Mouse (Mus musculus): ENCODE data around the gene B9d1.

Gene B9d1

DNA sequence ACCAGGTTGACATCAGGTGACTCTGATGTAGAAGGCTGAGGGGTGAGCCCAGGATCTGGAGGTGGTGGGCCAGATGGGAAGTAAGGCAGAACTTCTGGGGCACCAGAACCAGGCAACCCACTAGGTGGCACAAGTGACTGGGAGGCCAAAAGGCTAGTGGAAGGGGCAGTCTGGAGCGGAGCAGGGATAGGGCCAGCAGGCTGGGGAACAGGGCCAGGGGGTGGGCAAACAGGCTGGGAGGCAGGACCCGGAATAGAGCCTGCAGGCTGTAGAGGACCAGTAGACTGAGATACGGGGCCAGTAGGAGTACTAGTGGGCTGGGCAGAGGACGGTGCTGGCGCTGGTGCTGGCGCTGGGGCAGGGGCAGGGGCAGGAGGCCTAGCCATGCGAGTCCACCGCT is 15.1 kb upstream of the B9d1 start:
- no peak for DNase-seq

DNA sequence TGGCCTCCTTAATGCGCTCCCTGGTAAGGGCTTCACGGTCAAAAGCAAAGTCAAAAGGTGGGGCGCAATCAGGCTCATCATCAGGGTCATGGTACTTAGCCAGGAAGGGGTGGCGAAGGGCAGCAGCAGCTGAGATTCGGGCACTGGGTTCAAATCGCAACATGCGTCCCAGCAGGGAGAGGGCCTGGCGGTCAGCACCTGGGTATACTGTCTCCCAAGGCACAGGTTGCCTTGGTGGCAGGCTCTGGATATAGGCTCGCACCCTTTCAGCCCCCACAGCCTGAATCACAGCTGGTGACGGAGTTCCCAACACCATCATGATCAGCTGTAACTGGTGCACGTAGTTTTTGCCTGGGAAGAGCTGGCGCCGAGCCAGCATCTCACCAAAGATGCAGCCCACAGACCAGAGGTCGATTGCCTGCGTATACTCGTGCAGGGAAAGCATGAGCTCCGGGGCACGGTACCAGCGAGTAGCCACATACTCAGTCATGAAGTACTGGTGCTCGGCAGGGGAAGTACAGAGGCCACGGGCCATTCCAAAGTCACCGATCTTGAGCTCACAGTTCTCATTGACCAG is 13.9 kb upstream of the B9d1 start:
- DNase-seq: no peak

GRCm38 (mm10) chr11:61492749-61493401 is 12.1 kb upstream of the B9d1 start:
- DNase-seq: no peak

DNA sequence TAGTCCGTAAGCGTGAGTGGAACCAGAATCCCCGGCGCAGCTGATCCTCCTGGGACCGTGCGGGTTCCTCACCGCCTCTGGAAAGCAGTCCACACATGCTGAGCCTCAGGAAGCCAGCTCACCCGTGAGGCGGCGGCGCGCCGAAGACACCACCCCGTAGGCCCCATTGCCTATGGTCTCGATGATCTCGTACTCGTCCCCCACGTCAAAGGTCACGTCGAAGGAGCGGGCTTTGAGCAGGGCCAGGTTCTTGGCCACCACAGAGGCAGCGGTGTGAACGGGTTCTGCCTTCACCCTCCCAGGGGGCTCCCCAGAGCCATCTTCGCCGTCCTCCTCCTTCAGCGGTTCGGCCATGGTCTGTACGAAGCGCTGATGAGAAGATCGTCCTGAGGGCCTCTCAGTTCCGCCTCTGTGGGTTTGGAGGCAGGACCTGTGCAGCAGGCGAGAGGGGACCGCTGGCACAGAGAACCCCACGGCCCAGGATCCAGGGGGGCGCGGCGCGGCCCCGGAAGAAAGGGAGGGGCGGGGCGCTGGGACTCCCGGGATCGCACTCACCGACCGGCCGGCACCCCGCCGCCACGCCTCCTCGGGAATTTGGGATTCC is 11.3 kb upstream of the B9d1 start:
- DNase-seq: peak; percentile 44

DNA sequence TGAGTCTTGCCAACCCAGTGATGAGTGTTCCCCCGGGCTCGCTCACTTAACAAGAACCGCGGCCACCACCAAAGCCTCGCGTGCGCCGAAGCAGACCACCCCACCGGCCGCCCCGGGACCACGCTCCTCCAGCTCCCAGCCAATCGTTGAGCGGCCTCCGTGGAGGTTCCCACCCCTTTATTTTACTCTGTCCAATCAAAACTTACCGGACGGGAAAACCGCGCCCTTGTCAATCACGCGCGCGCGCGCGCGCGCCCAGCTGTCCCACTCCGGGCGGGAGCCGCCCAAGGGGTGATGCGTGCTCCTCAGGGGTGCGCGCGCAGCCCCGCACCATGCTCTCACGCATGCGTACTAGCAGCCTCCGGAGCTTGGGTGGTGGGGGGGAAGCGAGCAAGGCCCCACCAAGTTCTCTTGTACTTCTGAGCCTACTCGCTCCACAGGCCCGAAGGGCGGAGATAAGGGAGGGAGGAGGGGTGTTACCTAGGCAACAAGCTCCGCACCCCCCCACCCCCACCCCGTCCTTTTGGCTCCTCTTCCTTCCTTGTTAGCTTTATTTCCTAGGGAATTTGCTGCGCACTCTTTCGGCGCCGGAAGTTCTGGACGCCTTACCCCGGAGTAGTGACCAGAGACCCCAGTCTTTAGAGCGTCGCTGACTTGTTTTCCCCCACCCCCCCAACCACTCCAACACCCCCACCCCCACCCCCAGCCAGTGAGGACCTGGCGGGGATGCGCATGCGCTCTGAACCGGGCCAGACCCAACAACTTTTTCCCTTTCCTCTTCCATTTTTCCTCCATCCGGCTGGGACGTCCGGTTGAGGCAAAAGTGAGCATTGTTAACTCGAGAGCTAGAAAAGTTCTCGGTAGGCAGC is 10.6 kb upstream of the B9d1 start, which contains the start of gene Mapk7:
Mapk7 (minus strand) TSS at position 278 of the 869 bp plus-strand sequence.
- peak; percentile 99 for DNase-seq

GRCm38 (mm10) chr11:61495528-61495927 is 9.4 kb upstream of the B9d1 start:
- DNase-seq: no peak

- no peak for DNase-seq
Observed at GRCm38 (mm10) chr11:61497490-61497889, 7.5 kb upstream of the B9d1 start.

DNA sequence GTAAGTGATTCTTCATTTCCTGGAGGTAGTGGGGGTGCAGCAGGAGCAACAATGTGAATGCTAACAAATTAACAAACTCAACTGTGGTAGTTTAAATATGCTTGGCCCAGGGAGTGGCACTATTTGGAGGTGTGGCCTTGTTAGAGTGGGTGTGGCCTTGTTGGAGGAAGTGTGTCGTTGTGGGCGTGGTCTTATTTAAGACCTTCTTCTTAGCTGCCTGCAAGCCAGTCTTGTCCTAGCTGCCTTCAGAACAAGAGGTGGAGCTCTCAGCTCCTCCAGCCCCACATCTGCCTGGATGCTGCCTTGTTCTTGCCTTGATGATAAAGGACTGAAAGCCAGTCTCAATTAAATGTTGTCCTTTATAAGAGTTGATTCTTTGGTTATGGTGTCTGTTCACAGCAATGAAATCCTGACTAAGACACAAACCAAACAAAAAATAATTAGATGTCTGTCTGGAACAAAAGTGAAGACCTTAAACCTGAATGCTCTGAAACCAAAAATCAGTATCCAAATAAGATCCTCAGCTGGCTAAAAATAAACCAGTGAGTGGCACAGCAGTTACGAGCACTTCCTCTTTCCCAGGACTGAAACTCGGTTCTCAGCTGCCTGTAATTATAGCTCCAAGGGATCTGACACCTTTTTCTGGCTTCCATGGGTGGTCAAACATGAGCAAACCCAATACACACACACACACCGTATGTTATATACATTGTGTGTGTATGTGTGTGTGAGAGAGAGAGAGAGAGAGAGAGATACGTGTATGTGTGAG is 6.0 kb upstream of the B9d1 start:
- no peak for DNase-seq

DNA sequence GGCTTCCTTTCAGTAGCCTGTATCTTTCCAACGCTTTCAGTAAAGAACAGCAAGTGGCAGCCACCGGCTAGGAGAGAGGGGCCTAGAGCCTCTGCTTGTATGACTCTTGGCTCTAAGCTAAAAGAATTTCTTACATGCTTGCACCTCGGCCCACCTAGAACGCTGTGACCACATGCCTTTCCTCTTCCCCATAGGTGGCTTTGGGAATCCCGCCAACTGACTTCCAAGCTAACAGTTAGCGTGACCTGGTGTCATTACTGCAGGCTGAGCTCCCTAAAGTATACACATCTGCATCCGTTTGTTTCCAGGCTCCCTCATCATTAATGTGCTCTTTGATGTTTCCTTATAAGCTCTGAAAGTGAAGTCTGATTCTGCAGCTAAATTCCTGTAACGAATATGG is 1.0 kb upstream of the B9d1 start:
- DNase-seq: no peak

- peak; percentile 65 for DNase-seq
Observed at GRCm38 (mm10) chr11:61514953-61515352, 10.0 kb downstream of the B9d1 start.

DNA sequence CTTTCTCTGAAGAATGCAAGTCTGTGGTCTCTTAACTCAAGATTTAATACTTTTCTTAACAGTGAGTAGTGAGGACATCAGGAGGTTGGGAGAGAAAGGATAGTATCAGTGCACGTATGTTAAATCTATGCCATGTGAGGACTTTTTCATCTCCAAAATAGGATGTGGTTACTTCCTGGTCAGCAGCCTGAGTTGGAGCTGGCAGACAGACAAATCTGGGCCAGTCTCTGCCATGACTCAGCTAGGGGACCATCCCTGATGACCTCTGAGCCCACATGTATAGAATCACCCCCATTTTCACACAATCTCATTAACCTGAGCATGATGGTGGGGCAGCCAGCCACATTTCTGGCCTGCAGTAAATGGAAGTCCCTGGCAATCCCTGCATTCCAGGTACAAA is 13.0 kb downstream of the B9d1 start:
- DNase-seq: no peak

DNA sequence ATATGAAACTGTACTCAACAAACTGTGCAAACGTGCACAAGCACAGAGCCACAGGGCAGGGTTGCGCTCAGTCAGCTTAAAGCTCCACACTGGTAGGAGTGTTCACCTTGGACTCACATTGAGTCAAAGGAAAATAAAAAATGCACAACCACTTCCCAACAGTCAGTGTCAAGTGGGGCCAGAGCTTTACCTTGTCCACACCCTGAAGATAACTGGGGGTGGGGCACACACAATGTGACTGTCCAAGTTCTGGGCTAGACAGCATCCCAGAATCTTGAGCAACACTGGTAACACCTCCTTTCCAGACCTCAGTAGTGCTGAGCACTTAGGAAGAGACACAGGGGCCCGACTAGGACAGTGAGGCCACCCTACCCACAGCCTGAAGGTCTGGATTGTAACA is 13.9 kb downstream of the B9d1 start:
- DNase-seq: no peak

- DNase-seq: no peak
Observed at GRCm38 (mm10) chr11:61519484-61520107, 14.7 kb downstream of the B9d1 start.

GRCm38 (mm10) chr11:61526872-61527271 is 21.9 kb downstream of the B9d1 start:
- DNase-seq: no peak

- peak; percentile 68 for DNase-seq
Observed at GRCm38 (mm10) chr11:61529268-61529713, 24.3 kb downstream of the B9d1 start.

DNA sequence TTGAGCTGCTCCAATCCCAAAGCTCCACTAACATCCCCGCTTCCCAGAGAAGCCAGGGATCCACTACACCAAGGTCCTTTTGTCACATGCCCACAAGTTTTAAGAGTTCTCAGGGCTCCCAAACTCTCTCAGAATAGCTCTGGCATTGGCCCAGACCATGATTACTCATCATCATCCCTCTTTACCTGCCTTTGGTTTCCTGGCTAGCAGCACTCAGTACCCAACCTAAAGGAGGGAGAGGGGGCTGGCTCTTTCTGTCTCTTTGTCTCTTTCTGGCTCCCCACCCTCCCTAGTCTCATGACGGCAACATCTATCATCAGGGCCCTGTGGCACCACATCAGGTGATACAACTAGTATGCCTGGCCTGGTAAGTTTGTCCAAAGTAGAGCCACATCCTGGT is 27.9 kb downstream of the B9d1 start:
- peak; percentile 48 for DNase-seq

- DNase-seq: peak; percentile 74
Observed at GRCm38 (mm10) chr11:61533571-61533970, 28.6 kb downstream of the B9d1 start.

- no peak for DNase-seq
Observed at GRCm38 (mm10) chr11:61535530-61535929, 30.6 kb downstream of the B9d1 start.

- DNase-seq: no peak
Observed at GRCm38 (mm10) chr11:61536952-61537351, 32.0 kb downstream of the B9d1 start.

- DNase-seq: no peak
Observed at GRCm38 (mm10) chr11:61537362-61537761, 32.4 kb downstream of the B9d1 start.

- DNase-seq: no peak
Observed at GRCm38 (mm10) chr11:61540642-61541041, 35.7 kb downstream of the B9d1 start.

GRCm38 (mm10) chr11:61541106-61541505 is 36.2 kb downstream of the B9d1 start:
- DNase-seq: no peak

Measured in kidney, postnatal 14 days (tissue).